Mouse (Mus musculus) spleen, postnatal 36 days (tissue): Measurements from ENCODE around the gene Tanc1.

Source experiments
- DNase-seq, 2 experiments: peaks; one replicate each; pipeline ENCODE4 v3.0.0; 2022; ENCODE audit warnings: low spot score in 2 of 2, mixed read lengths in 1 of 2

Tanc1 gene

GRCm38 (mm10) chr2:59680736-59681135, 68.9 kb downstream of the Tanc1 start:
- DNase-seq, result no peak

GRCm38 (mm10) chr2:59681181-59681580, 69.3 kb downstream of the Tanc1 start:
- no peak for DNase-seq

GRCm38 (mm10) chr2:59684864-59685605, 73.2 kb downstream of the Tanc1 start:
- DNase-seq, result no peak

- no peak for DNase-seq
These were observed 73.7 kb downstream of the Tanc1 start for GRCm38 (mm10) chr2:59685606-59685950.

GRCm38 (mm10) chr2:59688261-59689104, 76.6 kb downstream of the Tanc1 start:
- DNase-seq, result no peak

- no peak for DNase-seq
These were observed 79.3 kb downstream of the Tanc1 start for GRCm38 (mm10) chr2:59691112-59691511.

GRCm38 (mm10) chr2:59693473-59693872, 81.6 kb downstream of the Tanc1 start:
- DNase-seq, result no peak

GRCm38 (mm10) chr2:59697123-59697522, 85.3 kb downstream of the Tanc1 start:
- DNase-seq, result no peak

- DNase-seq, result no peak
These were observed 86.1 kb downstream of the Tanc1 start for GRCm38 (mm10) chr2:59697722-59698634.

GRCm38 (mm10) chr2:59698635-59699300, 86.9 kb downstream of the Tanc1 start:
- DNase-seq, result no peak

GRCm38 (mm10) chr2:59699893-59700292, 88.1 kb downstream of the Tanc1 start:
- no peak for DNase-seq

GRCm38 (mm10) chr2:59705221-59705620, 93.4 kb downstream of the Tanc1 start:
- DNase-seq, result no peak

GRCm38 (mm10) chr2:59706806-59707205, 95.0 kb downstream of the Tanc1 start:
- DNase-seq, result no peak

- no peak for DNase-seq
These were observed 96.3 kb downstream of the Tanc1 start for GRCm38 (mm10) chr2:59707922-59708706.

GRCm38 (mm10) chr2:59710771-59711170, 98.9 kb downstream of the Tanc1 start:
- no peak for DNase-seq

- DNase-seq, result no peak
These were observed 100.2 kb downstream of the Tanc1 start for GRCm38 (mm10) chr2:59711992-59712391.

- DNase-seq, result no peak
These were observed 100.6 kb downstream of the Tanc1 start for GRCm38 (mm10) chr2:59712484-59712883.

- no peak for DNase-seq
These were observed 102.0 kb downstream of the Tanc1 start for GRCm38 (mm10) chr2:59713626-59714556.

- no peak for DNase-seq
These were observed 103.2 kb downstream of the Tanc1 start for GRCm38 (mm10) chr2:59714992-59715391.

GRCm38 (mm10) chr2:59716461-59716860, 104.6 kb downstream of the Tanc1 start:
- no peak for DNase-seq
